Mouse (Mus musculus) ES-E14 (cell line): Measurements from ENCODE around the gene Cnot3. TPM values are rescaled to one million over a fixed set of nuclear protein-coding genes. Genes with fewer than 3 reads are reported as not detected.

Experiments used
- DNase-seq: peaks from one replicate; pipeline ENCODE4 v3.0.0-alpha.2; 2013; ENCODE audit warnings: low read depth, low spot score
- H3K27ac ChIP-seq: 2 replicates; pipeline ENCODE4 v1.5.1; 2012; ENCODE audit warnings: low read depth, mild to moderate bottlenecking, low read length, moderate library complexity, mixed read lengths; ENCODE audit not compliant: poor library complexity, insufficient read depth, severe bottlenecking
- H3K36me3 ChIP-seq: 2 replicates; pipeline ENCODE4 v1.6.1; 2012; ENCODE audit warnings: mild to moderate bottlenecking, low read length, moderate library complexity, mixed read lengths; ENCODE audit not compliant: control insufficient read depth, poor library complexity, insufficient read depth, severe bottlenecking
- H3K4me1 ChIP-seq, 2 experiments: fragments of 150-350 bp in 1 of 2; sonication (generic) in 1 of 2; 2 replicates each; pipeline ENCODE4 v1.6.1; 2012; ENCODE audit warnings: low read length in 2 of 2, mild to moderate bottlenecking in 1 of 2, mixed read lengths in 1 of 2; ENCODE audit not compliant: control insufficient read depth in 2 of 2, insufficient read depth in 2 of 2, poor library complexity in 1 of 2
- H3K4me3 ChIP-seq, 2 experiments: fragments of 150-350 bp in 1 of 2; sonication (generic) in 1 of 2; 2 replicates each; pipeline ENCODE4 v1.5.1; 2012; ENCODE audit warnings: low read length in 2 of 2, low read depth in 1 of 2, mild to moderate bottlenecking in 1 of 2, mixed read lengths in 1 of 2; ENCODE audit not compliant: insufficient read depth in 1 of 2, poor library complexity in 1 of 2, severe bottlenecking in 1 of 2
- H3K9ac ChIP-seq: 2 replicates; pipeline ENCODE4 v1.6.1; 2012; ENCODE audit warnings: low read depth, mild to moderate bottlenecking, low read length, mixed read lengths; ENCODE audit not compliant: poor library complexity, insufficient read depth, severe bottlenecking
- H3K9me3 ChIP-seq: fragments of 150-350 bp; sonication (generic); 2 replicates; pipeline ENCODE4 v1.6.1; 2012; ENCODE audit warnings: low read depth, mild to moderate bottlenecking, low read length; ENCODE audit not compliant: control insufficient read depth, insufficient read depth
- ZC3H11A ChIP-seq: IDR thresholded peaks from 2 replicates; pipeline ENCODE4 v1.6.1; 2012; ENCODE audit warnings: low read depth, mild to moderate bottlenecking, inconsistent platforms, low read length, borderline replicate concordance
- in situ Hi-C, 2 experiments: fragments of 600-800 bp; cut with MboI; formaldehyde crosslinking; loops; one replicate each; pipeline ENCODE4 v1.15.1; 2025; ENCODE audit warnings: low sequenced_read_pairs in 2 of 2, inconsistent platforms in 1 of 2; ENCODE audit not compliant: unreplicated experiment in 2 of 2
- total RNA-seq: library from RNA; depleted of rRNA; stranded (reverse); fragments of 300-350 nt; gene quantifications from 2 replicates; pipeline ENCODE4 v1.2.3, GENCODE M21; 2012; rRNA removed

Gene Cnot3
- total RNA-seq, 1 experiment = 47.3 TPM

DNA sequence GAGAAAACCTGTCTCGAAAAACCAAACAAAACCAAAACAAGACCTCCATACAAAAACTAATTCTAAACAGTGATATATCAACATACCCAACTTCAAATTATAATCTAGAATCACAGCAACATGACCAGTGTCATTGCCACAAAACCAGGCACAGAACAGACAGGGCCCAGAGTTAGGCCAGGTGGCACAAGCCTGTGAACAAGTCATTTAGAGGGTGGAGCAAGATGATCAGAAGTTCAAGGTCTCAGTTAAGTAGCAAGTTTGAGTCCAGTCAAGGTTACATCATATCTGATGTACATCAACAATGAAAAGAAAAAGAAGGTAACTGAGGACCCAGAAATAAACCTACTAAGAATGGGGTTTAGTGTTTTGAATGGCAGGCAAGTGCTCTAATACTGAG is 63.9 kb downstream of the Cnot3 start:
- Histone ChIP-seq H3K9ac (no peak overlapping the region), H3K4me1 (no peaks in the 10 kb centered on the region), H3K36me3 (peaks cover 31% of the 10 kb centered on the region), H3K9me3 (no peaks in the 10 kb centered on the region), H3K27ac (no peak overlapping the region), H3K4me3 (no peak overlapping the region)
- in situ Hi-C loops = no loop called here
- DNase-seq = peak; percentile 40
- no peak for TF ChIP-seq ZC3H11A

Other genes starting within 250 kb of the Cnot3 start
- 5.8 and 6.1 TPM in 2 replicates for gene Cacng6, start 221.1 kb upstream of the Cnot3 start, total RNA-seq
- 0.85 and 1.6 TPM in 2 replicates for gene Tarm1, start 142.6 kb upstream of the Cnot3 start, total RNA-seq
- gene Oscar, start 29.1 kb upstream of the Cnot3 start, total RNA-seq = 0.13 and 0.26 TPM in 2 replicates
- 236 and 303 TPM in 2 replicates for gene Ndufa3, start 27.9 kb upstream of the Cnot3 start, total RNA-seq
- gene Tfpt, start 15.3 kb upstream of the Cnot3 start, total RNA-seq = 25.4 and 29.1 TPM in 2 replicates
- gene Prpf31, start 15.3 kb upstream of the Cnot3 start, total RNA-seq = 109 and 137 TPM in 2 replicates
- 4.5 and 5.7 TPM in 2 replicates for gene Leng1, start 20.6 kb downstream of the Cnot3 start, total RNA-seq
- 2.9 and 5.3 TPM in 2 replicates for gene Tmc4, start 32.3 kb downstream of the Cnot3 start, total RNA-seq
- gene Tsen34, start 47.6 kb downstream of the Cnot3 start, total RNA-seq = 79.0 and 90.2 TPM in 2 replicates
- 34.4 and 55.9 TPM in 2 replicates for gene Mboat7, start 48.3 kb downstream of the Cnot3 start, total RNA-seq
- 2,173 and 2,308 TPM in 2 replicates for gene Rps9, start 58.7 kb downstream of the Cnot3 start, total RNA-seq
- gene Pirb, start 75.1 kb downstream of the Cnot3 start, total RNA-seq = 0.09 TPM in 1 of 2 replicates, not detected in the other
- gene Gm15448, start 180.4 kb downstream of the Cnot3 start, total RNA-seq = not detected in 2 replicates
- gene Pira2, start 199.8 kb downstream of the Cnot3 start, total RNA-seq = not detected in 2 replicates